Mouse (Mus musculus): Measurements from ENCODE around the gene Gpc1.

- TF ChIP-seq TAL1 (IDR thresholded peaks at IDR 0.05; ENCODE audit: low read length): no peak
- no peak for TF ChIP-seq GATA1 (IDR thresholded peaks at IDR 0.05; ENCODE audit: low read length)
Measured at GRCm38 (mm10) chr1:92790628-92791027, 40.8 kb upstream of the Gpc1 start.
